Comparison of ENCODE assay signal across 9 mouse cellular contexts in genomic region chr6:92422286-92422685, GRCm38 (mm10).
A peak's percentile ranks its signal among the peaks of the same experiment; 100 is the strongest.
DNase-seq lines count a peak whose midpoint lies in the region; ATAC-seq and TF ChIP-seq lines count a peak whose summit lies in the region.
"Had no signal": no experiment of that assay in that cellular context is flagged by ENCODE, and none has a peak within 500 bp of the region (broad histone marks: within the 10 kb centered on the region; RNA-seq: fewer than 3 reads in every experiment).

No protein-coding gene starts in this region.

- no peak overlapping the region for H3K9ac ChIP-seq in kidney, postnatal 0 days (ENCODE audit: low read depth, low read length)
- H3K9ac ChIP-seq: limb, embryonic 12.5 days had no signal

- H3K27ac ChIP-seq in kidney, postnatal 0 days, result no peak overlapping the region
- no peak overlapping the region for H3K27ac ChIP-seq in olfactory bulb, adult 2 months (ENCODE audit: insufficient read depth, low read depth, low read length)
- H3K27ac ChIP-seq: limb, embryonic 12.5 days had no signal

- no peaks in the 10 kb centered on the region for H3K36me3 ChIP-seq in kidney, postnatal 0 days (ENCODE audit: insufficient read depth, low read length)

- ATAC-seq in kidney, postnatal 0 days (replicated peaks; ENCODE audit: low FRiP score, low read depth), result no peak

- H3K27me3 ChIP-seq in kidney, postnatal 0 days (ENCODE audit: insufficient read depth, low read length), result no peaks in the 10 kb centered on the region
- H3K27me3 ChIP-seq: limb, embryonic 12.5 days had no signal

- intact Hi-C loops in left cerebral cortex, postnatal 4 days (cut with DNase I), result no loop called here

- WGBS in kidney, postnatal 0 days, result 55% methylated on average over 11 of the region's 11 CpGs
- WGBS in olfactory bulb, adult 2 months, result 44% methylated on average over 11 of the region's 11 CpGs

- no peak for TF ChIP-seq POLR2A in olfactory bulb, adult 2 months (IDR thresholded peaks at IDR 0.05; ENCODE audit: insufficient read depth, low read depth, low read length)

- H3K4me3 ChIP-seq in kidney, postnatal 0 days (replicated peaks; ENCODE audit: low read depth, low read length), result no peak overlapping the region
- H3K4me3 ChIP-seq in olfactory bulb, adult 2 months (ENCODE audit: insufficient read depth, low read depth, low read length), result no peak overlapping the region
- H3K4me3 ChIP-seq: limb, embryonic 12.5 days had no signal

- peak; percentile 66 to 67 for DNase-seq in cerebellum, postnatal 10 days
- no peak for DNase-seq in cerebellum, adult 9-11 months
- DNase-seq in left cerebral cortex, postnatal 4 days, result peak; percentile 38
- DNase-seq in left cerebral cortex, adult 8-10 months (ENCODE audit: low spot score in 2 of 2), result no peak
- DNase-seq in adrenal gland, postnatal 25 days, result peak; percentile 31
- peak; percentile 28 for DNase-seq in kidney, postnatal 0 days (ENCODE audit: low spot score)
- no peak for DNase-seq in MN1 (ENCODE audit: low spot score)

- peak; percentile 75 for TF ChIP-seq CTCF in kidney, postnatal 0 days (IDR thresholded peaks at IDR 0.05; ENCODE audit: low read depth)
- 0 out of 2 replicates have a peak, but pooled peaks have one; percentile 14 for TF ChIP-seq CTCF in olfactory bulb, adult 2 months (IDR thresholded peaks at IDR 0.05; ENCODE audit: insufficient read depth, low read depth, low read length)

- H3K9me3 ChIP-seq in kidney, postnatal 0 days (replicated peaks; ENCODE audit: low read length), result no peaks in the 10 kb centered on the region
- H3K9me3 ChIP-seq: limb, embryonic 12.5 days had no signal

- H3K4me1 ChIP-seq in kidney, postnatal 0 days (replicated peaks; ENCODE audit: insufficient read depth, low read length), result no peaks in the 10 kb centered on the region
- H3K4me1 ChIP-seq in olfactory bulb, adult 2 months (ENCODE audit: control insufficient read depth, insufficient read depth, low read length), result peaks cover 22% of the 10 kb centered on the region

- H3K4me2 ChIP-seq in kidney, postnatal 0 days (ENCODE audit: low read length), result no peak overlapping the region
- H3K4me2 ChIP-seq: limb, embryonic 12.5 days had no signal

Comparison
In these comparisons a context has a peak if more than half of its experiments do, and no peak if none do; other contexts are left out.
1. DNase-seq: peak in cerebellum, postnatal 10 days (2 of 2), left cerebral cortex, postnatal 4 days (single experiment), adrenal gland, postnatal 25 days (single experiment) and kidney, postnatal 0 days (single experiment); none in cerebellum, adult 9-11 months (single experiment), left cerebral cortex, adult 8-10 months (0 of 2) and MN1 (single experiment).